Mouse (Mus musculus) left cerebral cortex, postnatal 36 days (tissue): ENCODE measurements around the gene Rpl10a. TPM values are rescaled to one million over a fixed set of nuclear protein-coding genes. Genes with fewer than 3 reads are reported as not detected.
A peak's percentile ranks its signal among the peaks of the same experiment; 100 is the strongest.
"Not testable (repeated sequence)": the region's sequence is repeated elsewhere in the genome, so short reads cannot be mapped to it uniquely, and the experiment has no call there.

Source experiments
- DNase-seq, 2 experiments: peaks; one replicate each; pipeline ENCODE4 v3.0.0; 2021 to 2022; ENCODE audit warnings: low spot score in 2 of 2, mixed read lengths in 1 of 2
- intact Hi-C: fragments of 180-260 bp; cut with DNase I; formaldehyde crosslinking; loops from one replicate; pipeline ENCODE4 v1.15.1; 2025
- total RNA-seq, 2 experiments: library from RNA; stranded (reverse); gene quantifications; 2 replicates each; pipeline ENCODE4 v1.2.3; 2021

Rpl10a gene
- total RNA-seq, 2 experiments from 2014 or later, result 289 to 354 TPM

- DNase-seq, result no peak
- intact Hi-C loops, result no loop called here
These were observed 23.1 kb upstream of the Rpl10a start for GRCm38 (mm10) chr17:28305172-28305571.

- peak; percentile 73 to 82 for DNase-seq
- intact Hi-C loops, result loop anchor here (1.0 kb wide), 1 partner anchor 82 kb away; no protein-coding TSS in a partner anchor
These were observed 19.7 kb upstream of the Rpl10a start for GRCm38 (mm10) chr17:28308297-28309195.

DNA sequence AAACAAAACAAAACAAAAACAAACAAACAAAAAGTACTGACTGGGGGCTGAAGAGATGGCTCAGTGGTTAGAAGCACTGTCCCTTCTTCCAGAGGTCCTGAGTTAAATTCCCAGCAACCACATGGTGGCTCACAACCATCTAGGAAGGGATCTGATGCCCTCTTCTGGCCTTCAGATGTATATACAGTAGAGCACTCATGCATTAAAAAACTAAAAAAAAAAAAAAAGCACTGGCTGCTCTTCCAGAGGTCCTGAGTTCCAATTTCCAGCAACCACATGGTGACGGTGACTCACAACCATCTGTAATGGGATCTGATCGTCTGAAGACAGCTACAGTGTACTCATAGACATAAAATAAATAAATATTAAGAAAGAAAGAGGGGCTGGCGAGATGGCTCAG, 17.4 kb upstream of the Rpl10a start:
- no peak for DNase-seq
- intact Hi-C loops, result no loop called here

- no peak for DNase-seq
- intact Hi-C loops, result no loop called here
These were observed 16.7 kb upstream of the Rpl10a start for GRCm38 (mm10) chr17:28311366-28312132.

DNA sequence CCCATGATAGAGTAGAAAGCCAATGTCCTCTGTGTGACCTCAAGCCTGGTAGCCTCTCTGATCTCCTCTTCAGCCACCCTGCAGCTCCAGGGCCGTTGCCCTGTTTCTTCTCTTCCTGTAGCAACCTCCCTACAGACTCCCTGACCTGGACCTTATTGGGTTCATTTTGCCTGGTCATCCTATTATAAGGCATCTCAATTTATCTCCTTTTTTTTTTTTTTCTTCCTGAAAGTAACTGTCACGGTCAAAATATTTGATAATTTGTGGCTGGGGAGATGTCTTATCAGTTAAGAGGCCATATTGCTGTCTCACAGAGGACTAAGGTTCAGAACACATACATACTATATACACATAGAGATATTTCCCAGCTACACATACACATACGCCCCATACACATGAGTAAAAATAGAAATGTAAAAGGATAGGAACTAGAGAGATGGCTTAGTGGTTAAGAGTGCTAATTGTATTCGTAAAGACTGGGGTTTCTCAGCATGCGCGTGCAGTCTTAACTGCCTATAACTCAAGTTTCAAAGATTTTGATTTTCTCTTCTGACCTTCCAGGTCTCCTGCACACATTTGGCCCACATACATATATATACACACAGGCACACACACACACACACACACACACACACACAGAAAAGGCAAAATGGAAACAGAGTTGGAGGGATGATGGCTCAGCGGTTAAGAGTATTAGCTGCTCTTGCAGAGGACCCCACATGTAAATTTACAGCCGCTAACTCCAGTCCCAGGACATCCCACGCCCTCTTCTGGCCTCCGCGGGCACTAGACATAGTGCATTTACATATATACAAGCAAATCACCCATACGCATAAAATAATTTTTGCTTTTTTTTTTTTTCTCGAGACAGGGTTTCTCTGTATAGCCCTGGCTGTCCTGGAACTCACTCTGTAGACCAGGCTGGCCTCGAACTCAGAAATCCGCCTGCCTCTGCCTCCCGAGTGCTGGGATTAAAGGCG, 15.7 kb upstream of the Rpl10a start:
- no peak for DNase-seq
- intact Hi-C loops, result loop anchor here (1.0 kb wide), 1 partner anchor 16 kb away; the partner anchor contains the start of gene Rpl10a

- peak; percentile 89 to 90 for DNase-seq
- intact Hi-C loops, result loop anchor here (1.0 kb wide), 1 partner anchor 15 kb away; the partner anchor contains the start of gene Rpl10a
These were observed 14.9 kb upstream of the Rpl10a start, which contains the start of gene Fance for GRCm38 (mm10) chr17:28313212-28313879. TSS of gene Fance (plus strand) at chr17:28313519.

DNA sequence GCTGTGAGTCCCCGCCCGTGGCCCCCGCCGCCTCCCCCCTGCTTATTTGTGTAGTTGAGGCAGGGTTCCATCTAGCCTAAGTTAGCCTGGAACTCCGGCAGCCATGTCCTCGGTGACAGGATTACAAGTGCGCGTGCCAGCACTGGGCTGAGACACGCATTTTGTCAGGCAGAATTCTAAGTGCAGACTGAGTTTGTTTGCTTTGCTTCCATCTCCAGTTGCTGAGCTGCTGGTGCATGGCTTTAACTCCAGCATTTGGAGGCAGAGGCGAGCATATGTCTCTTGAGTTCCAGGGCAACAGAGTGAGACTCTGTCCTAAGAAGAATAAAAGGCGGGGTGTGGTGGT, 14.4 kb upstream of the Rpl10a start:
- intact Hi-C loops, result loop anchor here (1.0 kb wide), 1 partner anchor 14 kb away; the partner anchor contains the start of gene Rpl10a
- no peak for DNase-seq

GRCm38 (mm10) chr17:28315611-28316160, 12.6 kb upstream of the Rpl10a start:
- intact Hi-C loops, result no loop called here
- no peak for DNase-seq

DNA sequence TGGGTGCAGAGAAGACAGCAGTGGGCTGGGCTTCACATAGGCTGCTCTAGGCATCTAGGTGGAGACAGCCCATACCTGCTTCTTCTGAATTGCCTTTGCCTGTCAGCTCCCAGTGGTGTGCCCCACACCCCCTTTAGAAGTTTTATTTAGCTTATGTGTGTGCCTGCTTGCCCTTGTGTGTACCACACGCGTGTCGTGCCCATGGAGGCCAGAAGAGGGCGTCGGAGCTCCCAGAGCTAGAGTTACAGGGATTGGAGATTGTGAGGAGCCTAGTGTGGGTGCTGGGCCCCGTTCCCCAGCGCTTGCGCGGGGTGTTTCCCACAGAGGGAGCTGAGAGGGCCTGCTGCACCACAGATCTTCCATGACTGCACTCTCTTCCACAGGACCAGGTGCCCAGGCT, 11.8 kb upstream of the Rpl10a start:
- DNase-seq, result no peak
- intact Hi-C loops, result no loop called here

GRCm38 (mm10) chr17:28317091-28317490, 11.2 kb upstream of the Rpl10a start:
- no peak for DNase-seq
- intact Hi-C loops, result no loop called here

DNA sequence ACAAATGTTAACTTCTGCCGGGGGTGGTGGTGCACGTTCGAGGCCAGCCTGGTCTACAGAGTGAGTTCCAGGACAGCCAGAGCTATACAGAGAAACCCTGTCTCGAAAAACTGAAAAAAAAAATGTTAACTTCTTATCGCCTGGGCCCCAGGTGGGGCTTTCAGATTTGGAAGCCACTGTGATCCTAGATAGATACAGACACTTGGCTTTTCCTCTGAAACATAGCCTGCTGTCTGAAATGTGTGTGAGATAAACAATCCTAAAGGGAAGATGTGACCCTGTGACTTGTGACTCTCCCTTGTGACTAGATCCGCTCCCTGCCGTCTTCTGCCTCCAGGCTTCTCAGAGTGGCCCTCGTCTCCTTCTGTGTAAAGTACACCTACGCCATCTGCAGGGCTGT, 10.5 kb upstream of the Rpl10a start:
- no peak for DNase-seq
- intact Hi-C loops, result no loop called here

- intact Hi-C loops, result no loop called here
- DNase-seq, result no peak
These were observed 6.6 kb upstream of the Rpl10a start for GRCm38 (mm10) chr17:28321700-28322099.

DNA sequence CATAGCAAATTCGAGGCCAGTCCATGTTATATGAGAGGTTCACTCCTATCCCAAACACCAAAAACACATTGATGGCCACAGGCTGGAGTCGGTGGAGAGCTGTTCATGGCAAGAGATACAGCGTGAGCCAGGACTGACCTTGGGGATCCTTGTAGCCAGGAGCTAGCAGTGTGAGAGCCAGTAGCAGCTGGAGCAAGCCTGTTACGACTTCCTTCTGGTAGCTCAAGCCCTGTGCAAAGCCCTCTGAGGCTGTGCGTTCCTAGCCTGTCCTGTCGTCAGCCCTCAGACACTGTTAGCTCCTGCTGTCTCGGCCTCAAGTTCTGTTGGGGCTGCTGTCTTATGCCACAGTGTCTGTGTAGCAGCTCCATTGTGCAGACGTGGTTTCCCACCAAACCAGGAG, 4.5 kb upstream of the Rpl10a start:
- DNase-seq, result no peak

GRCm38 (mm10) chr17:28324416-28324815, 3.9 kb upstream of the Rpl10a start:
- intact Hi-C loops, DNase-seq: not testable (repeated sequence)

More for the DNA sequence above, 4.5 kb upstream of the Rpl10a start:
- intact Hi-C loops, result no loop called here

DNA sequence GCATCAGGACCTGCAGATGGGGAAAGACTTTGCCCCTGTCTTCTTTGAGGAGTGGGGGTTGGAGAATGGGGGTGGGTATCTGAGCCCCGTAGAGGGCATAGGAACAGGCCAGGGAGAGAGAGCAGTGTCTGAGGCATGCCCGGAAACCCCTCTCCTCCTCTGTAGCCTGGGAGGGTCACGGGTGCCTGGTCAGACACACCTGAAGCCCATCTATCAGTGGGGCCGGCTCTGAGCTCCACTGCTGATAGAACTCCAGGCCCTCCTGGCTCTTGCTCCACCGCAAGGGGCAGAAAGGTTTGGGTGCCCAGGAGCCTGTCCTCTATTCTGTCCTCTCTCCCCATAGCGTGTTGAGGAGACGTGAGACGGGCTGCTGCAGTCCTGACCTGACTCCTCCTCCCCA, 2.5 kb upstream of the Rpl10a start:
- no peak for DNase-seq
- intact Hi-C loops, result loop anchor here (5.0 kb wide), 2 partner anchors 98 to 197 kb away; no protein-coding TSS in a partner anchor

DNA sequence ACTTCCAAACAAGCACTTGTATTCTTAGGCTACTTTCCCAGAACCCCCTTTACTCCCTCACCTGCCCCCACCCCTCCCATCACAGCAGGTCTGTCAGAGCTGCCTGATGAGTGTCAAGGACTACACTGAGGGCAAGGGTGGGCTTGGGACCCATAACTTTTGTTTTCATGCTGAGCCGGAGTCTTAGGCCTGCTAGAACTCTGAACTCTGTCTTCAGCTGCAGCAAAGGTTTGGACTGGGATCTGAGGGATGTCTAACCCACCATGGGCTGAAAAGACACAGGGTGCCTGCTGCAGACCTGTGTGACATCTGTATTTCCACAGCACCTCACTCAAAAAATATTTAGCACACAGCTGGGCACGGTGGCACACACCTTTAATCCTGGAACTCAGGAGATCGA, 1.3 kb upstream of the Rpl10a start:
- DNase-seq, result no peak
- intact Hi-C loops, result loop anchor here (5.0 kb wide), 2 partner anchors 100 to 195 kb away; no protein-coding TSS in a partner anchor

DNA sequence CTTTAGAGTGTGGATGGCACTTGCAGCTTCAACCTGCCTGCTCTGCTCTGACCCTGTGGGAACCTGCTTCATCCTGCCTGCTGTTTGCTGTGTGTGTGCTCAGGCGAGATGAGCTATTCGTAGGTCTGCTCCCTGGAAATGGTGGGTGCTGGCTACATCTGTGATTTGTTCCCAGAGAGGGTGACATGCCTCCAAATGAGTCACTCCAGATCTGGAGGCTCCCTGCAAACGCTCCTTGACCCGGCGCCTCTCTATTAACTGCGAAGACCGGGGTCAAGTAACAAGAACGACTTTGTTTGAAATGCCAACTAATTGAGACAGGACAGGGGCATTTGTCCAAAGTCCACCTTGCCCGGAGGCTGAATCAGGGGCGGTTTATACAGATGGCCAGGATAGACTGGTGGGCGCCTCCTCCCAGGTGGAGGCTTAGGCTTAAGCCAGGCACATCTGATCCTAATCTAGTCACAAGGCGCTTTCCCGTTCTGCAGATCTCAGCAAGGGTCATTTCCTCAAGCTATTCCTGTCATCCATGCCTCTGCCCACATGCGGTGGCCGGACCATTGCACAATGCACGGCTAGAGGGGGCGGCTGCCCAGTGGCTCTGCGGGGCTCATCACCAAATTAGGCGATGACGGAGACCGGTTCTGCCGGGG, 472 bp upstream of the Rpl10a start:
- DNase-seq, result peak in 1 of 2 experiments; percentile 47
- intact Hi-C loops, result loop anchor here (1.0 to 5.0 kb wide), 3 partner anchors 14 to 195 kb away; partner anchors contain the start of gene Fance

DNA sequence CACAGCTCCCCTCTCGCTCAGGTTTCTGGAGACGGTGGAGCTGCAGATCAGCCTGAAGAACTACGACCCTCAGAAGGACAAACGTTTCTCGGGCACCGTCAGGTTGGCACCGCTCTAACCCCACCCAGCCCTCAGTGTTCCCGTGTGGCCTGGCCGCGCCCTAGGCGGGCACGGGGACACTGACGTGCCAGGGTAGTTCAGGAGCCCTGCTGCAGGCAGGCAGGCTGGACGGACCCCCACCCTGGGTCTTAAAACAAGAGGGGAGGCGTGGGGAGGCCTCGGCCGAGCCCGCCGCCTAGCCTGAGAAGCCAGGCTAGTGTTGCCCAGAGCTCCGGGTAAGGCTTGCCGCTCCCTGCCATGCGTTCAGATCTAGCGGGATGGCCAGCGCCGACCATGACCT, 675 bp downstream of the Rpl10a start:
- no peak for DNase-seq
- intact Hi-C loops, result loop anchor here (1.0 to 5.0 kb wide), 3 partner anchors 16 to 193 kb away; partner anchors contain the start of gene Fance
